Mouse (Mus musculus) intestine, embryonic 14.5 days (tissue): ENCODE measurements around the gene Il1rapl2. TPM values are rescaled to one million over a fixed set of nuclear protein-coding genes. Genes with fewer than 3 reads are reported as not detected.

Source experiments
- ATAC-seq: fragments of 200-750 bp; cut with Nextera tagmentation; replicated peaks from 2 replicates; pipeline ENCODE4 v1.8.0; 2017; ENCODE audit warnings: low read depth, moderate number of reproducible peaks, moderate TSS enrichment, moderate library complexity; ENCODE audit not compliant: low FRiP score, low TSS enrichment
- DNase-seq: peaks from one replicate; pipeline ENCODE4 v3.0.0-alpha.2; 2018; ENCODE audit warnings: low spot score
- H3K27ac ChIP-seq: fragments of 300-500 bp; sonication (generic); 2 replicates; pipeline ENCODE4 v1.5.1; 2014; ENCODE audit warnings: low read depth, mild to moderate bottlenecking, control low read depth
- H3K27me3 ChIP-seq: fragments of 300-500 bp; sonication (generic); replicated peaks from 2 replicates; pipeline ENCODE4 v1.6.1; 2014; ENCODE audit warnings: low read length, control low read depth; ENCODE audit not compliant: control insufficient read depth, insufficient read depth
- H3K36me3 ChIP-seq: fragments of 300-500 bp; sonication (generic); 2 replicates; pipeline ENCODE4 v1.6.1; 2014; ENCODE audit warnings: low read length, control low read depth; ENCODE audit not compliant: control insufficient read depth, insufficient read depth
- H3K4me1 ChIP-seq: fragments of 300-500 bp; sonication (generic); replicated peaks from 2 replicates; pipeline ENCODE4 v1.6.1; 2014; ENCODE audit warnings: low read length, control low read depth, mixed read lengths; ENCODE audit not compliant: control insufficient read depth, insufficient read depth
- H3K4me2 ChIP-seq: fragments of 300-500 bp; sonication (generic); 2 replicates; pipeline ENCODE4 v1.6.1; 2014; ENCODE audit warnings: low read length
- H3K4me3 ChIP-seq: fragments of 300-500 bp; sonication (generic); 2 replicates; pipeline ENCODE4 v1.5.1; 2014; ENCODE audit warnings: low read depth, low read length, control low read depth, mixed read lengths
- H3K9ac ChIP-seq: fragments of 300-500 bp; sonication (generic); 2 replicates; pipeline ENCODE4 v1.6.1; 2014; ENCODE audit warnings: mild to moderate bottlenecking, low read length
- H3K9me3 ChIP-seq: fragments of 300-500 bp; sonication (generic); 2 replicates; pipeline ENCODE4 v1.6.1; 2016; ENCODE audit warnings: low read length, control low read depth; ENCODE audit not compliant: control insufficient read depth
- WGBS: fragments of 180-500 bp; shearing (Covaris S2); extraction: QIAGEN DNeasy Blood & Tissue Kit; methylation state at CpG from one replicate; pipeline ENCODE4 v1.1.7; 2014; 5-methylcytosine and 5-hydroxymethylcytosine counted together
- polyA plus RNA-seq: library from polyadenylated mRNA; unstranded; fragments of >200 nt; fragmentation: Nextera tagmentation; extraction: Ambion mirVana; gene quantifications from 2 replicates; pipeline ENCODE4 v1.2.1, GENCODE M21; 2014

The Il1rapl2 gene
- polyA plus RNA-seq, 1 experiment from 2014 or later: 0.18 TPM

GRCm38 (mm10) chrX:138433794-138434193 lies 863.4 kb downstream of the Il1rapl2 start:
- Histone ChIP-seq H3K4me3 (no peak overlapping the region), H3K4me1 (no peaks in the 10 kb centered on the region), H3K27me3 (no peaks in the 10 kb centered on the region), H3K9me3 (no peaks in the 10 kb centered on the region), H3K27ac (no peak overlapping the region), H3K36me3 (no peaks in the 10 kb centered on the region), H3K4me2 (no peak overlapping the region), H3K9ac (no peak overlapping the region)
- no peak for ATAC-seq
- DNase-seq: no peak
- WGBS: 80% methylated on average over 2 of the region's 2 CpGs

GRCm38 (mm10) chrX:138437939-138438338 lies 867.5 kb downstream of the Il1rapl2 start:
- no peaks in the 10 kb centered on the region for H3K4me1 ChIP-seq
- ATAC-seq: no peak
- H3K36me3 ChIP-seq: no peaks in the 10 kb centered on the region
- H3K4me2 ChIP-seq: no peak overlapping the region
- H3K27me3 ChIP-seq: no peaks in the 10 kb centered on the region
- no peak overlapping the region for H3K27ac ChIP-seq
- no peak overlapping the region for H3K4me3 ChIP-seq
- WGBS: 73% methylated on average over 3 of the region's 3 CpGs
- DNase-seq: no peak
- no peak overlapping the region for H3K9ac ChIP-seq
- no peaks in the 10 kb centered on the region for H3K9me3 ChIP-seq

GRCm38 (mm10) chrX:138449856-138450255 lies 879.4 kb downstream of the Il1rapl2 start:
- ATAC-seq (no peak), DNase-seq (no peak)
- H3K4me3 ChIP-seq: no peak overlapping the region
- H3K4me2 ChIP-seq: no peak overlapping the region
- H3K27me3 ChIP-seq: no peaks in the 10 kb centered on the region
- 75% methylated on average over 2 of the region's 2 CpGs for WGBS
- H3K9ac ChIP-seq: no peak overlapping the region
- H3K4me1 ChIP-seq: no peaks in the 10 kb centered on the region
- H3K9me3 ChIP-seq: no peaks in the 10 kb centered on the region
- H3K27ac ChIP-seq: no peak overlapping the region
- no peaks in the 10 kb centered on the region for H3K36me3 ChIP-seq

- ATAC-seq: no peak
- Histone ChIP-seq H3K4me1 (no peaks in the 10 kb centered on the region), H3K27ac (no peak overlapping the region), H3K4me3 (no peak overlapping the region), H3K36me3 (no peaks in the 10 kb centered on the region), H3K9ac (no peak overlapping the region), H3K4me2 (no peak overlapping the region), H3K9me3 (no peaks in the 10 kb centered on the region), H3K27me3 (no peaks in the 10 kb centered on the region)
- no peak for DNase-seq
- WGBS: 78% methylated on average over 3 of the region's 3 CpGs
These were observed 908.1 kb downstream of the Il1rapl2 start for GRCm38 (mm10) chrX:138478488-138478887.

GRCm38 (mm10) chrX:138500510-138500909 lies 930.1 kb downstream of the Il1rapl2 start:
- Histone ChIP-seq H3K36me3 (no peaks in the 10 kb centered on the region), H3K27me3 (no peaks in the 10 kb centered on the region), H3K9ac (no peak overlapping the region), H3K27ac (no peak overlapping the region), H3K4me3 (no peak overlapping the region), H3K4me2 (no peak overlapping the region), H3K9me3 (no peaks in the 10 kb centered on the region), H3K4me1 (no peaks in the 10 kb centered on the region)
- WGBS: 86% methylated on average over 1 of the region's 1 CpGs
- ATAC-seq: no peak
- DNase-seq: no peak

- no peak for DNase-seq
These were observed 934.6 kb downstream of the Il1rapl2 start for GRCm38 (mm10) chrX:138505049-138505448.

GRCm38 (mm10) chrX:138620106-138620505 lies 1049.7 kb downstream of the Il1rapl2 start:
- Histone ChIP-seq H3K27me3 (no peaks in the 10 kb centered on the region), H3K27ac (no peak overlapping the region), H3K4me2 (no peak overlapping the region), H3K4me3 (no peak overlapping the region), H3K9ac (no peak overlapping the region), H3K9me3 (no peaks in the 10 kb centered on the region), H3K36me3 (no peaks in the 10 kb centered on the region), H3K4me1 (no peaks in the 10 kb centered on the region)
- 64% methylated on average over 3 of the region's 3 CpGs for WGBS
- no peak for DNase-seq
- no peak for ATAC-seq

More at GRCm38 (mm10) chrX:138505049-138505448, 934.6 kb downstream of the Il1rapl2 start:
- Histone ChIP-seq H3K4me1 (no peaks in the 10 kb centered on the region), H3K9ac (no peak overlapping the region), H3K27ac (no peak overlapping the region), H3K9me3 (no peaks in the 10 kb centered on the region), H3K36me3 (no peaks in the 10 kb centered on the region), H3K27me3 (no peaks in the 10 kb centered on the region), H3K4me3 (no peak overlapping the region), H3K4me2 (no peak overlapping the region)
- 71% methylated on average over 3 of the region's 3 CpGs for WGBS
- no peak for ATAC-seq

- H3K4me3 ChIP-seq: no peak overlapping the region
- H3K9me3 ChIP-seq: no peaks in the 10 kb centered on the region
- no peaks in the 10 kb centered on the region for H3K36me3 ChIP-seq
- H3K4me1 ChIP-seq: no peaks in the 10 kb centered on the region
- DNase-seq (no peak), ATAC-seq (no peak)
- H3K27me3 ChIP-seq: no peaks in the 10 kb centered on the region
- no peak overlapping the region for H3K27ac ChIP-seq
- no peak overlapping the region for H3K9ac ChIP-seq
- H3K4me2 ChIP-seq: no peak overlapping the region
These were observed 1054.9 kb downstream of the Il1rapl2 start for GRCm38 (mm10) chrX:138625311-138625710.

- DNase-seq (no peak), ATAC-seq (no peak)
- Histone ChIP-seq H3K9ac (no peak overlapping the region), H3K4me1 (no peaks in the 10 kb centered on the region), H3K4me2 (no peak overlapping the region), H3K4me3 (no peak overlapping the region), H3K27me3 (no peaks in the 10 kb centered on the region), H3K27ac (no peak overlapping the region), H3K9me3 (no peaks in the 10 kb centered on the region), H3K36me3 (no peaks in the 10 kb centered on the region)
- 43% methylated on average over 1 of the region's 1 CpGs for WGBS
These were observed 1152.0 kb downstream of the Il1rapl2 start for GRCm38 (mm10) chrX:138722372-138722771.
